Mouse (Mus musculus): ENCODE measurements around the gene Fkbp9. TPM values are rescaled to one million over a fixed set of nuclear protein-coding genes. Genes with fewer than 3 reads are reported as not detected.

The Fkbp9 gene
- polyA plus RNA-seq, 1 experiment from 2014 or later, result 154 TPM

DNA sequence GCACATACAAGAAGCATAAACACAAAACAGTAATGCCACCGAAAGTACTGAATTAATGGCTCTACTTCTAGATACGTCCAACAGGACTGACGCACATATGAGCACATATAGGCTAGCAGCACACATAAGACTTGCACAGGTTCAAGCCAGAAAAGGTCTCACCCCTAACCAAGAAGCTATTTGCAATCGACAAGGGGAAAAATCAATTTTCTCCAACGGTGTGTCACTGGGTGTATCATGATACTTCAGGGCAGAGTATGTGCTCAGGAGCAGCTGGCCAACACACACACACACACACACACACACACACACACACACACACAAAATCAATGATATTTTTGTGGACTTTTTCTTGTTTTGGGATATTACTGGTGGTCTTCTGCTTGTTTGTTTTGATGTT is 73.6 kb downstream of the Fkbp9 start:
- no peaks in the 10 kb centered on the region for H3K9me3 ChIP-seq (replicated peaks)
- 0 out of 2 replicates have a peak, but pooled peaks cover 3% of the 10 kb centered on the region for H3K36me3 ChIP-seq
- H3K27me3 ChIP-seq (replicated peaks), result no peaks in the 10 kb centered on the region
- H3K9ac ChIP-seq, result no peak overlapping the region
- ATAC-seq (ENCODE audit: insufficient number of reproducible peaks, low FRiP score), result no peak
- 88% methylated on average over 5 of the region's 5 CpGs for WGBS
- H3K4me2 ChIP-seq, result no peak overlapping the region
- H3K4me3 ChIP-seq, result no peak overlapping the region
- H3K4me1 ChIP-seq (replicated peaks), result peaks cover 39% of the 10 kb centered on the region
- no peak overlapping the region for H3K27ac ChIP-seq (ENCODE audit: poor library complexity, severe bottlenecking)

DNA sequence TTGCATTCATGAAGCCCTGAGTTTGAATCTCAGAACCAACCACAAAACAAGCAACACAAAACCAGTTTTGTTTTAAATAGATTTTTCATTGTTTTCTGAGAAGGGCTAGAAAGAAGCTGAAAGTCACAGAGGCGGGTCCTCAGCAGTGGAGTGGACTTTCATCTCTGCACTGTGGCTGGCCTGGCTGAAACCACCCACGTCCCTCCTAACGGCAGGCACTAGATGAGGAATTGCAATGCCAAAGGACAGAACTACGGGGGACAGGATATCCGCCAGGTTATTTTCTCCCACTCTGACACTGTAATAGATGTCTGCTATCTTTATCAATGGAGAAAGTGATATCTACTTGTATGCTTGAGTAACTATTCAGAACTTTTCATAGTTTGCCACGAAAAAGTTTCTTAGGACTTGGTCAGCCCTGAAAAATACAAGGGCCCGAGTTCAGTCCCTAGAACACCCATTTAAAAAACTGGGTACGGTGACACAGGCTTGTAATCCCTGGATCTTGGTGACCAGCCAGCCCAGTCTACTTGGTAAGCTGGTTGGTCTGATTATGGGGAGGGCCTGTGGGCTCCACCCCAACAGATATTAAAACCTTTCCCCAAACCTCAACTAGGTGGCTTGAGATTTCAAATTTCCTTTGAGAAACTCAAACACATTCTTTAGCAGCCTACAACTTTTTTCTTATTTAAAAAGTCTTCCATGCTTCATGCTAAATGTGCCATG is 74.4 kb downstream of the Fkbp9 start:
- no peak for ATAC-seq (ENCODE audit: insufficient number of reproducible peaks, low FRiP score)

DNA sequence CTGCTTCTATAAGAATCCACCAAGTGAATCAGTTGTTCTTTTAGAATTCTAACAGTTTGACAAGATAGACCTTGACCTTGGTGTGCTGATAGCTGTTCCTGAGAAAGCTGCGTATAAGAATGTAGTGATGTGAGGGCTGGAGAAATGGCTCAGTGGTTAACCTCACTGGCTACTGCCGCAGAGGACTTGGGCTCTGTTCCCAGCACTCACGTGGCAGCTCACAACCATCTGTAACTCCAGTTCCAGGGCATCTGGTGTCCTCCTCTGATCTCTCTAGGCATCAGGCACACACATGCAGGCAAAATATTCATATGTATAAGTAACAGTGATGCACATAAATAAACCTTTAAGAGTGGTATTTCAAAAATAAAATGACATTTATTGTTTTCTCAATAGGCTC is 76.1 kb downstream of the Fkbp9 start:
- H3K36me3 ChIP-seq, result 0 out of 2 replicates have a peak, but pooled peaks cover 3% of the 10 kb centered on the region
- no peaks in the 10 kb centered on the region for H3K27me3 ChIP-seq (replicated peaks)
- peaks cover 26% of the 10 kb centered on the region for H3K4me1 ChIP-seq (replicated peaks)
- no peak overlapping the region for H3K4me3 ChIP-seq
- WGBS, result 87% methylated on average over 3 of the region's 3 CpGs
- H3K9me3 ChIP-seq (replicated peaks), result no peaks in the 10 kb centered on the region
- H3K27ac ChIP-seq (ENCODE audit: poor library complexity, severe bottlenecking), result no peak overlapping the region
- H3K4me2 ChIP-seq, result no peak overlapping the region
- ATAC-seq (ENCODE audit: insufficient number of reproducible peaks, low FRiP score), result no peak
- H3K9ac ChIP-seq, result no peak overlapping the region

More for the DNA sequence above, 74.4 kb downstream of the Fkbp9 start:
- 0 out of 2 replicates have a peak, but pooled peaks cover 3% of the 10 kb centered on the region for H3K36me3 ChIP-seq
- H3K27me3 ChIP-seq (replicated peaks), result no peaks in the 10 kb centered on the region
- H3K4me3 ChIP-seq, result no peak overlapping the region
- H3K27ac ChIP-seq (ENCODE audit: poor library complexity, severe bottlenecking), result no peak overlapping the region
- no peaks in the 10 kb centered on the region for H3K9me3 ChIP-seq (replicated peaks)
- 62% methylated on average over 8 of the region's 8 CpGs for WGBS
- peaks cover 37% of the 10 kb centered on the region for H3K4me1 ChIP-seq (replicated peaks)
- no peak overlapping the region for H3K4me2 ChIP-seq
- no peak overlapping the region for H3K9ac ChIP-seq

DNA sequence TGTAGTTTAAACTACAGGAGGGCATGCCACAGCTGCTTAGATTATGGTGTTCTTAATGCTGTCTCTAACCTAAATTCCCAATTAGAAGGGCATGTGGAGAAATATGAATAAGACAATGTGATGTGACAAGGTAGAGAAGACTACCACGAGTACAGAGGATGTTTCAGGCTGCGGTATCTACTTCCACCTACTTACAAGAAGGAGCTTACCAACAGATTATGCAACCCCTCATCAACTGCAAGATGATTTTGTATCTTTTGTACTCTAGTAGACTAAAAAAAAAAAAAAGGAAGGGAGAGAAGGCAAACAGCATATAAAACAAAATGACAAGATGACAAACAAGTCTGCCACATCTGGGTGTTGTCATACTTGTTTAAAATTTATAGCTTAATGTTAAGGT is 76.5 kb downstream of the Fkbp9 start:
- H3K9me3 ChIP-seq (replicated peaks), result no peaks in the 10 kb centered on the region
- peaks cover 24% of the 10 kb centered on the region for H3K4me1 ChIP-seq (replicated peaks)
- H3K36me3 ChIP-seq, result 0 out of 2 replicates have a peak, but pooled peaks cover 3% of the 10 kb centered on the region
- no peak for ATAC-seq (ENCODE audit: insufficient number of reproducible peaks, low FRiP score)
- no peak overlapping the region for H3K4me3 ChIP-seq
- WGBS, result 85% methylated on average over 2 of the region's 2 CpGs
- no peak overlapping the region for H3K9ac ChIP-seq
- no peak overlapping the region for H3K4me2 ChIP-seq
- no peaks in the 10 kb centered on the region for H3K27me3 ChIP-seq (replicated peaks)
- H3K27ac ChIP-seq (ENCODE audit: poor library complexity, severe bottlenecking), result no peak overlapping the region

DNA sequence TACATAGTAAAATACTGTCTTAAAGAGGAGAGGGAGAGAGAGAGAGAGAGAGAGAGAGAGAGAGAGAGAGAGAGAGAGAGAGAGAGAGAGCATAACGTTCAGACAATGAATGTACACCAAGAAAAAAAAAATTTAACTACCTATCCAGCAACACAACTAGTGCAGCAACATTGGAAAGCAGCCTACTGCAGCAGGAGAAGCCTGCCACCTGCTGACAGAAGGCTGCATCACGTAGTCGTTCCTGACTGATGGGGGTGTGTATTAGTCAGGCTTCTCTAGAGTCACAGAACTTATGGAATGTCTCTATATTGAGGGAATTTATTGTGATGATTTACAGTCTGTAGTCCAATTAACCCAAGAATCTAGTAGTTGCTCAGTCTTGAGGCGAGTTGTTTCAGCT is 77.1 kb downstream of the Fkbp9 start:
- Histone ChIP-seq H3K9me3 (replicated peaks) (no peaks in the 10 kb centered on the region), H3K9ac (no peak overlapping the region), H3K4me1 (replicated peaks) (peaks cover 21% of the 10 kb centered on the region), H3K36me3 (0 out of 2 replicates have a peak, but pooled peaks cover 3% of the 10 kb centered on the region), H3K4me2 (no peak overlapping the region), H3K27me3 (replicated peaks) (no peaks in the 10 kb centered on the region), H3K4me3 (no peak overlapping the region), H3K27ac (ENCODE audit: poor library complexity, severe bottlenecking) (no peak overlapping the region)
- ATAC-seq (ENCODE audit: insufficient number of reproducible peaks, low FRiP score), result peak; percentile 69
- 9% methylated on average over 4 of the region's 4 CpGs for WGBS

DNA sequence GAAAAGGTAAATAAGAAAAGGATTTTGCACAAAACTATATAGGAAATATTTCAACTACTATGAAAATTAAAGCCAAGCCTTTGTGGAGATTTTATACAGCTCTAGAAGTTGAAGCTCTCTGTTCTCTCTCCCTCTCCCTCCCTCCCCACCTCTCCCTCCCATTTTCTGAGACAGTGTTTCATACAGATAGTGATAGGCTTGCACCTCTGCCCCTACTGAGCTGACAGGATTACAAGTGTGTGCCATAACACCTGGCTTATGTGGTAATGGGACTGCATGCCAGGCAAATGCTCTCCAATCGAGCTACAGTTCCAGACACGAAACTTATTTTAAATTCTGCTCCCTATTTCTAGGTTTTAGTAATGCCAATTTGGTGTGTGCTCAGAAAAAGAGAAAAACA is 79.1 kb downstream of the Fkbp9 start:
- Histone ChIP-seq H3K36me3 (peaks cover 8% of the 10 kb centered on the region; the same call in 1 of the 2 replicates), H3K9me3 (replicated peaks) (peaks cover 4% of the 10 kb centered on the region; the same call in 1 of the 2 replicates), H3K4me2 (no peak overlapping the region), H3K27me3 (replicated peaks) (no peaks in the 10 kb centered on the region), H3K27ac (ENCODE audit: poor library complexity, severe bottlenecking) (no peak overlapping the region), H3K9ac (no peak overlapping the region), H3K4me3 (no peak overlapping the region), H3K4me1 (replicated peaks) (peaks cover 11% of the 10 kb centered on the region)
- peak; percentile 75 for ATAC-seq (ENCODE audit: insufficient number of reproducible peaks, low FRiP score)
- WGBS, result 76% methylated on average over 2 of the region's 2 CpGs

DNA sequence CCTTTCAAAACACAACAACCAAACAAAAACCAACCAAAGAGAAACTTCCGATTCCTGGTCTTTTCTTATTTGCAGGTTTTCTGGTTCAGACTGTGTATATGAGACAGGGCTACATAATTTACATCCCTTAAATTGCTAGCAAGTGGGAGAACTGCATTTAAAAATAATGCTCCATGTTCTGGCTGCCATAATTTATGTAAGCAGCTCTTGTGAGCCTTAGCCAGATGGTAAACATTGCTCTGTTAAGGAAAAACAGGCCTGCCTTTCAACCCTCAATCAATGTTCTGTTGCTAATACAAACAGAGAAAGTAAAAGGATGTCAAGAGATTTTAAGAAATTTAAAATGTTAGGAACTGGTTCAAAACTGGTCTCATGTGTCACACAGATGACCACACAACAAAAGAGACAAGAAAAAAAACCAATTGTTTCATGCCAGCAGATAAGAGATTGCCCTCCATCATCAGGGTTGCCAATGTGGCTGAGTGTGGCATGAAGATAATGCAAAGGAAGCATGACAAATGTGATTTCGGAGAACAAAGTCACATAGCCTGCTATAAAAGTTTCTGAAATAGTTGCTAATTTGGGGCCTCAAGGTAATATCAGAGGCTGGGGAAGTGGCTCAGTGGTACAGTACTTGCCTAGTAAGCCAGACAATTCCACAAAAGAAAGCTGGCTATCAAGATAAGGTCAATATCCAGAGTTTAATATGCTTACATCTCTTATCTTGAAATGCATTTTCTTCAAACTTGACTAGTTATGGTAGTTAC is 81.4 kb downstream of the Fkbp9 start:
- peaks cover 25% of the 10 kb centered on the region for H3K4me1 ChIP-seq (replicated peaks)
- peak overlapping the region; percentile 25; the same call in 1 of the 2 replicates for H3K27ac ChIP-seq (ENCODE audit: poor library complexity, severe bottlenecking)

DNA sequence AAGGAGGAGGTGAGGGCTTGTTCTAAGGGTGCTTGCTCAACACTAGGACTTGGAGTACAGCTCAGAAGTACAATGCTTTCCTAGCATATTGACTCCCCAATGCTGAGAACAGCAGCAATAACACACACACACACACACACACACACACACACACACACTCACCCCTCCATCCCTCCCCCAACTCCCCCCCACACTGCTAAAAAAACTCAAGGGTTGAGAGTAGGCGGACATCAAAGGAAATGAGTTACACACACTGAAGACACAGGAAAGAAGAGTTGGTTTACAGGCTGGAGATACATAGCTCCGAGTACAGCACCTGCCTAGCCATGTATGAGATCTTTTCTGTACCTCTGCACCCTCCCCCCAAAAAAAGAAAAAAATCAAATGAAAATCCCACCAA is 84.4 kb downstream of the Fkbp9 start:
- H3K9me3 ChIP-seq (replicated peaks), result peaks cover 4% of the 10 kb centered on the region; the same call in 1 of the 2 replicates
- H3K27ac ChIP-seq (ENCODE audit: poor library complexity, severe bottlenecking), result no peak overlapping the region; the same call in 1 of the 2 replicates
- peaks cover 44% of the 10 kb centered on the region for H3K4me1 ChIP-seq (replicated peaks)
- 55% methylated on average over 2 of the region's 2 CpGs for WGBS
- H3K27me3 ChIP-seq (replicated peaks), result no peaks in the 10 kb centered on the region
- peak overlapping the region; percentile 25; the same call in 1 of the 2 replicates for H3K4me2 ChIP-seq
- H3K4me3 ChIP-seq, result no peak overlapping the region
- no peak overlapping the region for H3K9ac ChIP-seq
- no peak for ATAC-seq (ENCODE audit: insufficient number of reproducible peaks, low FRiP score)
- peaks cover 5% of the 10 kb centered on the region; the same call in 1 of the 2 replicates for H3K36me3 ChIP-seq

More for the DNA sequence above, 81.4 kb downstream of the Fkbp9 start:
- 67% methylated on average over 2 of the region's 2 CpGs for WGBS
- peaks cover 4% of the 10 kb centered on the region; the same call in 1 of the 2 replicates for H3K9me3 ChIP-seq (replicated peaks)
- ATAC-seq (ENCODE audit: insufficient number of reproducible peaks, low FRiP score), result 0 out of 2 replicates have a peak, but pooled peaks have one; percentile 13
- H3K27me3 ChIP-seq (replicated peaks), result no peaks in the 10 kb centered on the region
- no peak overlapping the region for H3K4me2 ChIP-seq
- no peak overlapping the region for H3K9ac ChIP-seq
- H3K36me3 ChIP-seq, result peaks cover 5% of the 10 kb centered on the region; the same call in 1 of the 2 replicates
- H3K4me3 ChIP-seq, result no peak overlapping the region

DNA sequence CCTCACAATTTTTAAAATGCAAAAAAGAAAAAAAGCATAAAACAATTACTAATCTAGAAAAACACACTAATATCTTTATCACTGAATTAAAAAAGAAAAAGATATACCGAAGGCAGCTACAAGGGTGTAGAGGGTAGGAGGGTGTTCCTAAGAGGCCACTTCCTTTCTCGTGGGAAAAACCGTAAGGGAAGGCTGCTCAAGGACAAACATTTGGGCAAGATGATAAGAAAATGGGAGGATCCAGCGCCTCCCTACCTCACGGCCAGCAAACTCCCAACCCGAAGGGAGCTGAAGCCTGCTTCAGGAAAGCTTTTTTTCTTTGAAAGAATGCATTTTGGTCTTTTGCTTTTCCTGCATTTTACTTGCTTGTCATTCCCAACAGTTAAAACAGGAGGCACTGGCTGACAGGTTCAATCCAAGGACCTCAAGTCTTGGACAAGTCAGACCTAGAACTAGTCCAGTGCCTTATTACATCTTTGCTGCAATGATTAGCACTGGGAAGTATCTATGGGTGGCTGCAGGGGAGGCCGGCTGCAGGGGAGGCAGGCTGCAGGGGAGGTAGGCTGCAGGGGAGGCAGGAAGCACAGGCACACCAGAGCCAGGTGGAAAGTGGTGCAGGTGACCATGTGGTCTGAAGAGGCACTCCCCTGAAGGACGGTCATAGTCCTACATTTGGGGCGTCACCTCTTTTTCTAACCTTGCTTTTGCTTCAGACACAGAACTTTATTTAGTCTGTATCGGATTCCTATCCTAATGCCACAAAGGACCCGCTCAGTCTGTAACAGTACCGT is 85.9 kb downstream of the Fkbp9 start:
- H3K4me3 ChIP-seq, result peak overlapping the region; percentile 13; the same call in 1 of the 2 replicates

DNA sequence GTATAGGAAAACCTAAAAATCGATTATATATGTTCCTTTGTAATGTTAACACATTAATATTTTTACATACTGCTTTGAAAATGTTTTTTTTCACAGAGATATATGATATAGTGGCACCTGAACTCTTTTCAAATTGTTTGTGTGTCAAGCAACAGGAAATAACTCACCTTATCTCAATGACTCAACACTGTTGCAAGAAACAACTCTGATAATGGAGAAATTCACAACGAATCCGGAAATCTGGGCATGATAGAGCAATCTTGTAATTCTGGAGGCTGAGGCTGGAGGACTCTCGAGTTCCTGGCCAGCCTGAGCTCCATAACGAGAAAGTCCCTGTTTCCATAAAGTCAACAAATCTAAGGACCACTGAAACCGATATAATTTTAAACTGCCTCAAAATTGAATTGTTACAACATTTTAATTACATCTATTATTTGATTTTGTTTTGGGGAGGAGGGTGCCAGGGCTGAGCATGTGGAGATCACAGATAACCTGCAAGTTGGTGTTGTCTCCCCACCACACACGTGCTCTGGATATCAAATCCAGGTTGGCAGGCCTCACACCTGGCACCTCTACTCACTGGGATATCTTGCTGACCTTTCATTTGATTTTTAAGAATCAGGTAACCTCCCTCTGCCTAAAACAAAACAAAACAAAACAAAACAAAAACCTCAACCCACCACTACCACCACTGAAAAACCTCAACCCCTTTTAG is 87.6 kb downstream of the Fkbp9 start:
- Histone ChIP-seq H3K4me2 (peak overlapping the region; percentile 53), H3K27ac (ENCODE audit: poor library complexity, severe bottlenecking) (peak overlapping the region; percentile 65), H3K9ac (no peak overlapping the region), H3K4me3 (0 out of 2 replicates have a peak overlapping the region, but pooled peaks have one; percentile 10), H3K27me3 (replicated peaks) (no peaks in the 10 kb centered on the region), H3K36me3 (peaks cover 3% of the 10 kb centered on the region; the same call in 1 of the 2 replicates), H3K9me3 (replicated peaks) (peaks cover 2% of the 10 kb centered on the region; the same call in 1 of the 2 replicates), H3K4me1 (replicated peaks) (peaks cover 44% of the 10 kb centered on the region)
- 57% methylated on average over 7 of the region's 7 CpGs for WGBS
- ATAC-seq (ENCODE audit: insufficient number of reproducible peaks, low FRiP score), result no peak

More for the DNA sequence above, 85.9 kb downstream of the Fkbp9 start:
- H3K27me3 ChIP-seq (replicated peaks), result no peaks in the 10 kb centered on the region
- peaks cover 50% of the 10 kb centered on the region for H3K4me1 ChIP-seq (replicated peaks)
- 33% methylated on average over 12 of the region's 12 CpGs for WGBS
- H3K4me2 ChIP-seq, result peak overlapping the region; percentile 55
- peak overlapping the region; percentile 88 for H3K27ac ChIP-seq (ENCODE audit: poor library complexity, severe bottlenecking)
- H3K9ac ChIP-seq, result 0 out of 2 replicates have a peak overlapping the region, but pooled peaks have one; percentile 37
- H3K9me3 ChIP-seq (replicated peaks), result peaks cover 4% of the 10 kb centered on the region; the same call in 1 of the 2 replicates
- ATAC-seq (ENCODE audit: insufficient number of reproducible peaks, low FRiP score), result peak; percentile 63
- peaks cover 5% of the 10 kb centered on the region; the same call in 1 of the 2 replicates for H3K36me3 ChIP-seq
